Mouse (Mus musculus) layer of hippocampus, adult 9-11 months (tissue): ENCODE measurements around the gene Pcbp3.

Experiments used
- DNase-seq: peaks from one replicate; pipeline ENCODE4 v3.0.0; 2022

The Pcbp3 gene

DNA sequence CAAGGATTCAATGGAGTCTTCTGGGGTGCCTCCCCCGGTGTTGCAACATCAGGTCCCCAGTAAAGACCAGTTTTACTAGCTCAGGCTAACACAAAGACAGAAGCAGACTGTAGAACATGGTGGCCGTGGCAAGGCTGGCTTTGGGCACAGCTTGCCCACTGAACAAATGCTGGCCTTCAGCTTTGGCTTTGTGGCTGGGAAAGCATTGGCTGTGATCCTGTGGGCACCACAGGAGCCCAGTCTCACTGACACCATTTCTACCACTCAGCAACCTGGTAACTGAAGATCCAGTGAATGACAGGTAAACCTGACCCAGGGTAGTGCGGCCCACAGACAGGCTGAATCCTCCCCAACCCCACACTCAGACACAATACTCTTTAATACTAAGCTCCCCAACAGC is 167.6 kb downstream of the Pcbp3 start:
- no peak for DNase-seq

DNA sequence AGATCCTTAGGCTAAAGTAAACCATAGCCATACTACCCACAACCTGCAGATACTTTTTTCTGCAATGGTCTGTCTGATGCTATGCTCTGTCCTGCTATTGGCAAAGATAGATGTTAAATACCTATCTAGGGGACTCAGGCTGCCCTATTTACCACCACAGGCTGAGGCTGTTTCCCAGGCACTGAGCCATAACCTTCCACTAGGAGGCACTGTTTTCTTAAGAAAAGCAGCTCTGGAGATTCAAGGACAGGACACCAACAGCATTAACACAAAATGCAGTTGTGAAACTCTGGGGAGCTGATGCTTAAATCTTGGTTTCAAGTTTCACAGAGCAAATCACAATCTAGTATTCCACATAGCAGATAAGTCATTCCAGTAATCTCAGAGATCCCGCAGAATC is 170.2 kb downstream of the Pcbp3 start:
- peak; percentile 35 for DNase-seq

- no peak for DNase-seq
These were observed 171.8 kb downstream of the Pcbp3 start for GRCm38 (mm10) chr10:76789885-76790284.

GRCm38 (mm10) chr10:76785312-76785711 is 176.4 kb downstream of the Pcbp3 start:
- no peak for DNase-seq

DNA sequence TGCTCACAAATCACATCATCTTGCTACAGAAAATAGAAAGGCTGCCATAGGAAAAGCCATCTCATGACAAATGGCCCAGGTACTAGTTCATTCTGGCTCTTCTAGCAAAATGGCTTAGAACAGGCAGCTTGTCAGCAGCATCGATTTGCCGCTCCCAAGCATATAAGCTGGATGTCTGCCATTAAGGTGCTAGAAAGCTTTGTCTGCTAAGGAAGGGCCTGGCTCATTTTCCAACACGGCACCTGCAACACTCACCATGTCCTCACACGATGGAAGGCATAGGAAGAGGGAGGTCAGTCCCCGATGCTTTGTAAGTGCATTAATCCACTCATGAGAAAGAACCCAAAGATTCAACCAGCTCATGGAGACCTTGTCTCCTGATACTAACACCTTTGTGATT is 182.5 kb downstream of the Pcbp3 start:
- no peak for DNase-seq

- DNase-seq, result no peak
These were observed 190.1 kb downstream of the Pcbp3 start for GRCm38 (mm10) chr10:76771624-76772023.

DNA sequence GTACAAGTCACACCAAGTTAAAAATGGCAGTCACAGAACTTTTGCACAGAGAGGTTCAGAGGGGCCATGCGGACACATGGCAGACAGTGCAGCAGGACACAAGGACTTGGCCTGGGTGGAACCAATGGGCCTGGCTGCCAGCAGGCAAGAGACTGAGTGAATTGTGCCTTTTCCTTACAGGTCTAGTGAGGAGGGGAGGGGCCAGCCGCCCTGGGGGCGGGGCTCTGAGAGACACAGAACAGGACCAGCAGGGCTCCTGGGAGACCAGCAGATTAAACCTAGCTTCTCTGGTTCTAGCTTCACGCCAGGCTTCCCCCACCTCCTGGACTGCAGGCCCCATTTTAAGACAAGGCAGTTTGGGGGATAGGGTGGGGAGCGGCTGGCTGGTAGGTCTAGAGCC is 190.6 kb downstream of the Pcbp3 start:
- DNase-seq, result no peak

- no peak for DNase-seq
These were observed 192.1 kb downstream of the Pcbp3 start for GRCm38 (mm10) chr10:76769581-76769980.

DNA sequence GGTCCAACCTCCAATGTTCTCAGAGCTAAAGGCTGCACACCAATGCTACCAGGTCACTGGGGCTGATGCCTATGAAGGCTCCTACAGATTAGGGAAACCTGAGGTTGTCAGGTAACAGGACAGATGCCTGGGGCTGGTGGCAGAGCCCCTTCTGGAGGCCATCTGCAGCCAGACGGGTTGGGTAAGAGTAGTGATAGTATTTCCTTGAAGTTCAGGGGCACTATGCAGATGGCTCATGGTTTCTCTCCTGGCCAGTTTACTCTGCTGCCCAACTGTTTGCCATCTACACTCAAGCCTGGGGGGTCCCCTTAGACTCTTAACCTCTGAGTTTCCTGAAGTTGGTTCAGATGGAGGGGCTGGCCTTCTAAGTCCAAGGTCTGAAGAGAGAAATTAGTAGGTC is 195.5 kb downstream of the Pcbp3 start:
- no peak for DNase-seq

GRCm38 (mm10) chr10:76764927-76765326 is 196.8 kb downstream of the Pcbp3 start:
- no peak for DNase-seq

GRCm38 (mm10) chr10:76763016-76763415 is 198.7 kb downstream of the Pcbp3 start:
- no peak for DNase-seq

- no peak for DNase-seq
These were observed 199.3 kb downstream of the Pcbp3 start for GRCm38 (mm10) chr10:76762411-76762810.

GRCm38 (mm10) chr10:76759878-76760277 is 201.8 kb downstream of the Pcbp3 start:
- no peak for DNase-seq

- no peak for DNase-seq
These were observed 208.0 kb downstream of the Pcbp3 start for GRCm38 (mm10) chr10:76753640-76754039.

- DNase-seq, result peak; percentile 38
These were observed 217.4 kb downstream of the Pcbp3 start for GRCm38 (mm10) chr10:76744267-76744666.

GRCm38 (mm10) chr10:76736764-76737163 is 224.9 kb downstream of the Pcbp3 start:
- DNase-seq, result no peak

GRCm38 (mm10) chr10:76734979-76735378 is 226.7 kb downstream of the Pcbp3 start:
- DNase-seq, result peak; percentile 61

GRCm38 (mm10) chr10:76733677-76734068 is 228.0 kb downstream of the Pcbp3 start:
- no peak for DNase-seq

GRCm38 (mm10) chr10:76732881-76733676 is 228.6 kb downstream of the Pcbp3 start:
- peak; percentile 57 for DNase-seq

GRCm38 (mm10) chr10:76732391-76732790 is 229.3 kb downstream of the Pcbp3 start:
- no peak for DNase-seq

DNA sequence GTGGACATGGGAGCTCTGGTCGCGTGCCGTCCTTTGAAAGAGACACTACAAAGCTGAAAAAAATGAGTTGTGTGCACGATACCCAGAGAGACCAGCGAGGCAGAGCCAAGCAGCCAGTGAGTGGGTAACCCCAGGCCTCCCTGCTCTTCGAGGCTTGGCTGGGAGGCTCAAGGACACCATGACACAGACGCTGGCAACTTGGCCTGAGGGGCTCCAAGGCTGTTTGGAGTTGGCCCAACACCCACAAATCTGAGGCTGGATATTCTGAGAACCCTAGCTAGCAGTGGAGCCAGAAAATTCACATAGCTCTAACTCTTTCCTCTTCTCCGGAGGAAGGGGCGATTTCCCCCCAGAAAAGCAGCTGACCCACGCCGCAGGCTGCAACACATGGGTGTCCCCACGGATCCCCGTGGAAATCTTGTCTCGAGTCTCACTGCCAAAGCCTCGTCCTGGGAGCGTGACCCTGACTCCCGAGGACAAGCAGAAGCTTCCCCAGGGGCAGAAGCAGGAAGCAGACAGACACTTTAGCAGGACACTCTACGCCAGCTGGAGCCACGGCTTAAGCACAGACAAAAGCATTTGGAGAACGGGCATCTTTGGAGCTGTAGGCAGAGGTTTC is 230.0 kb downstream of the Pcbp3 start:
- no peak for DNase-seq

- DNase-seq, result peak; percentile 82
These were observed 231.8 kb downstream of the Pcbp3 start for GRCm38 (mm10) chr10:76729631-76730620.

GRCm38 (mm10) chr10:76728369-76728768 is 233.3 kb downstream of the Pcbp3 start:
- DNase-seq, result no peak
